Mouse (Mus musculus): ENCODE measurements around the gene Poldip3.

- no peak for TF ChIP-seq CTCF (IDR thresholded peaks at IDR 0.05; ENCODE audit: low read depth, low read length)
- no peak for TF ChIP-seq POLR2A (IDR thresholded peaks at IDR 0.05; ENCODE audit: insufficient read depth, low read length)
- TF ChIP-seq EP300 (IDR thresholded peaks at IDR 0.05; ENCODE audit: insufficient read depth, low read depth, low read length): no peak
Observed at GRCm38 (mm10) chr15:83167126-83167525, 17.9 kb upstream of the Poldip3 start.

Measured in ES-Bruce4 (cell line).